Mouse (Mus musculus) myocyte (in vitro differentiated cells): ENCODE data around the gene Tepp. TPM values are rescaled to one million over a fixed set of nuclear protein-coding genes. Genes with fewer than 3 reads are reported as not detected.

Experiments used
- H3K27me3 ChIP-seq: one replicate; pipeline ENCODE4 v1.6.1; 2011; ENCODE audit not compliant: control insufficient read depth, insufficient read depth, insufficient read length
- H3K36me3 ChIP-seq: one replicate; pipeline ENCODE4 v1.6.1; 2011; ENCODE audit not compliant: control insufficient read depth, insufficient read depth
- H3K4me2 ChIP-seq: one replicate; pipeline ENCODE4 v1.6.1; 2011; ENCODE audit warnings: low read depth, control low read depth
- H3K4me3 ChIP-seq: one replicate; pipeline ENCODE4 v1.5.1; 2011; ENCODE audit warnings: mild to moderate bottlenecking, control low read depth, moderate library complexity
- H3K79me2 ChIP-seq: one replicate; pipeline ENCODE4 v1.6.1; 2011; ENCODE audit not compliant: control insufficient read depth, insufficient read depth
- H3ac ChIP-seq: one replicate; pipeline ENCODE4 v1.6.1; 2011; ENCODE audit not compliant: control insufficient read depth, insufficient read length
- CEBPB ChIP-seq: IDR thresholded peaks from 2 replicates; pipeline ENCODE4 v1.6.1; 2011; ENCODE audit warnings: mild to moderate bottlenecking, moderate library complexity; ENCODE audit not compliant: poor library complexity, insufficient read depth, severe bottlenecking
- E2F4 ChIP-seq: IDR thresholded peaks from one replicate; pipeline ENCODE4 v1.6.1; 2011; ENCODE audit warnings: mild to moderate bottlenecking, control low read depth, moderate library complexity; ENCODE audit not compliant: insufficient read depth
- MAX ChIP-seq: IDR thresholded peaks from one replicate; pipeline ENCODE4 v1.6.1; 2011; ENCODE audit warnings: low read depth, mild to moderate bottlenecking, control low read depth
- MYOD1 ChIP-seq, 3 experiments: IDR thresholded peaks; one replicate each; pipeline ENCODE4 v1.6.1; 2011; ENCODE audit warnings: control low read depth in 2 of 3, low read depth in 2 of 3, mild to moderate bottlenecking in 2 of 3, moderate library complexity in 1 of 3; ENCODE audit not compliant: insufficient read length in 2 of 3, control insufficient read depth in 1 of 3
- MYOG ChIP-seq, 3 experiments: IDR thresholded peaks; one replicate each; pipeline ENCODE4 v1.6.1; 2011; ENCODE audit warnings: control low read depth in 2 of 3, low read depth in 2 of 3, mild to moderate bottlenecking in 2 of 3; ENCODE audit not compliant: insufficient read length in 2 of 3, control insufficient read depth in 1 of 3, insufficient read depth in 1 of 3
- POLR2A ChIP-seq: IDR thresholded peaks from one replicate; pipeline ENCODE4 v1.6.1; 2011; ENCODE audit warnings: low read depth, mild to moderate bottlenecking, control low read depth, moderate library complexity; ENCODE audit not compliant: insufficient read length
- POLR2AphosphoS2 ChIP-seq: IDR thresholded peaks from one replicate; pipeline ENCODE4 v1.6.1; 2011; ENCODE audit warnings: low read depth, control low read depth; ENCODE audit not compliant: insufficient read length
- REST ChIP-seq: IDR thresholded peaks from one replicate; pipeline ENCODE4 v1.6.1; 2011; ENCODE audit warnings: mild to moderate bottlenecking, control low read depth, moderate library complexity; ENCODE audit not compliant: insufficient read depth, insufficient read length
- SRF ChIP-seq: IDR thresholded peaks from one replicate; pipeline ENCODE4 v1.6.1; 2011; ENCODE audit warnings: low read depth; ENCODE audit not compliant: control insufficient read depth, insufficient read length
- TCF12 ChIP-seq: IDR thresholded peaks from one replicate; pipeline ENCODE4 v1.6.1; 2011; ENCODE audit warnings: mild to moderate bottlenecking, control low read depth; ENCODE audit not compliant: poor library complexity, insufficient read depth, severe bottlenecking
- TCF3 ChIP-seq: IDR thresholded peaks from one replicate; pipeline ENCODE4 v1.6.1; 2011; ENCODE audit warnings: low read depth, control low read depth; ENCODE audit not compliant: insufficient read length
- USF1 ChIP-seq: IDR thresholded peaks from one replicate; pipeline ENCODE4 v1.6.1; 2011; ENCODE audit warnings: low read depth, mild to moderate bottlenecking, control low read depth, moderate library complexity
- polyA plus RNA-seq: library from polyadenylated mRNA; unstranded; fragments of >200 nt; fragmentation: generic; extraction: Trizol; gene quantifications from one replicate; pipeline ENCODE4 v1.2.1, GENCODE M21; 2012; ENCODE audit warnings: missing spikeins

Gene Tepp
- polyA plus RNA-seq, 1 experiment, result not detected

DNA sequence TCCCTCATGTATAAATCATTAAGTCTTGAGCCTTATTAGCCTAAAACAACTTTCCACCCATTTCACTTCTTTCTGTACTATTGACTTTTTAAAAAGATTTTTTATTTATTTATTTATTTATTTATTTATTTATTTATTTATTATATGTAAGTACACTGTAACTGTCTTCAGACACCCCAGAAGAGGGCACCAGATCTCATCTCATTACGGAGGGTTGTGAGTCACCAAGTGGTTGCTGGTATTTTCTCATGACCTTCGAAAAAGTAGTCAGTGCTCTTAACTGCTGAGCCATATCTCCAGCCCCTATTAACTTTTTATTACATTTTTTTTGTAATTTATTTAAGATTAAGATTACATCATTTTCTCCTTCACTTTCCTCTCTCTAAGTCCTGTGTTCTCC is 4.3 kb downstream of the Tepp start:
- Histone ChIP-seq H3K27me3 (no peaks in the 10 kb centered on the region), H3K36me3 (no peaks in the 10 kb centered on the region)
- TF ChIP-seq E2F4 (no peak), TCF3 (no peak), MAX (no peak), USF1 (no peak), TCF12 (no peak), MYOG (IDR thresholded peaks at IDR 0.05; ENCODE audit: control insufficient read depth in 1 of 3, insufficient read depth in 1 of 3, insufficient read length in 2 of 3, low read depth in 2 of 3) (no peak), POLR2A (no peak), MYOD1 (IDR thresholded peaks at IDR 0.05; ENCODE audit: control insufficient read depth in 1 of 3, insufficient read length in 2 of 3, low read depth in 2 of 3) (no peak), SRF (no peak), CEBPB (no peak), REST (no peak), POLR2AphosphoS2 (no peak)

DNA sequence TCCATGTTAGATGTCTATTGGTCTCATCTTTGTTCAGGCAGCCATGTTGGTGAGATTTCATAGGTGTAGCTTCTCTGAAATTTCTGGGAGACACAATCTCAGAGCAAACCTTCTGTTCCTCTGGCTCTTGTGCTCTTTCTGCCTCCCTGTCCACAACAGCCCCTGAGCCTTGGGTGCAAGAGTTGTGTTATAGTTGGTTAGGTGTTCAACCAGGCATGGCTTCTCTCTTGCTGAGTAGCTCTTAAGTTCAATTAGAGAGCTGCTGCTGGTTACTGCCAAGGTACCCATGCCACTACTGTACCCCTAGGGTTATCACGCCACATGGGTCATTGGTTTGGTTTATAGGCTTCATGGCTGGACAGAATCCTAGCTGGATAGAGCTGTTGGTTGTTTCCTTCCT is 5.0 kb downstream of the Tepp start:
- TF ChIP-seq REST (no peak), CEBPB (no peak), TCF3 (no peak), TCF12 (no peak), USF1 (no peak), MAX (no peak), SRF (no peak), E2F4 (no peak), POLR2A (no peak), MYOD1 (IDR thresholded peaks at IDR 0.05; ENCODE audit: control insufficient read depth in 1 of 3, insufficient read length in 2 of 3, low read depth in 2 of 3) (no peak), POLR2AphosphoS2 (no peak), MYOG (IDR thresholded peaks at IDR 0.05; ENCODE audit: control insufficient read depth in 1 of 3, insufficient read depth in 1 of 3, insufficient read length in 2 of 3, low read depth in 2 of 3) (no peak)
- Histone ChIP-seq H3K4me3 (no peak overlapping the region), H3K36me3 (no peaks in the 10 kb centered on the region), H3ac (no peak overlapping the region), H3K79me2 (no peaks in the 10 kb centered on the region), H3K27me3 (peaks cover under 1% of the 10 kb centered on the region), H3K4me2 (no peak overlapping the region)

More for the DNA sequence above, 4.3 kb downstream of the Tepp start:
- H3K4me2 ChIP-seq, result no peak overlapping the region
- H3K79me2 ChIP-seq, result no peaks in the 10 kb centered on the region
- H3K4me3 ChIP-seq, result no peak overlapping the region
- no peak overlapping the region for H3ac ChIP-seq

DNA sequence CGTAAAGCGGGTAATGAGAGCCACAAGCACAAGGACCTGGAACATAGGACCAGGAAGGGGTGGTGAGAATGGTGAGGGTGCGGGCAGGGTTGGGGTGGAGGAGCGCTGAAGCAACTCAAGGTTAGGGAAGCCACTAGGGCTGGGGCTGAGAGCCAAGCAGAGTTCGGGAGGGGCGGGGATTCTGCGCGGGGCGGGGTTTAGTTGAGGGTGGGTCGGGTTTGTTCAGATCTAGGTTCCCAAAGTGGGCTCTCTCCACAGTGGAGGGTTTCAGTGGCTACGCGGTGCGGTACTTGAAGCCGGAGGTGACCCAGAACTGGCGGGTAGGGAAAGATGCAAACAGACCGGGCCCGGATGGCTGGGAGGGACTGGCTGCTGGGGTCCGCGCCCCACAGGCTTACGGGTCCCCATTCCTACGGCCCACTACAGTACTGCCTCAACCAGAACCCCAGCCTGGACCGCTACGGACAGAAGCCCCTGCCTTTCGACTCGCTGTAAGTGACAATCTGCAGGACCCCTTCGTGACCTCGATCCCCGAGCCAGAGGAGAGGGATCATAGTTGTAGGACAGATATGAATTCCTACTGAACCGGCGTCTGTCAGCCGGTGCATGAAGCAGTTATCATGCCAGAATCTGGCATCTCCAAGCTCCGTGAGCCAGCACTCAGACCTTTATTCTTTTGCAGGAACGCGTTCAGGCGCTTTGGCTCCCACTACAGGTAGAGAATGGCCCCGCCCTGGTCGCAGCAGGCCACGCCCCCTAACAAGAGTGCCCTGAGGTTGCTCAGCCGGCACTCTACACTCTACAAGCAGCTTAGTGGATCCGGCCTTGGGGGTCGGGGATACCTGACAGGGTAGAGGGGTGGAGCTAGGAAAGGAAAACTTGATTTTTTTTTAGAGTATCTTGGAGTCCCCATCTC is 10.1 kb downstream of the Tepp start:
- Histone ChIP-seq H3K4me3 (no peak overlapping the region), H3ac (no peak overlapping the region)
- TF ChIP-seq MYOG (IDR thresholded peaks at IDR 0.05; ENCODE audit: control insufficient read depth in 1 of 3, insufficient read depth in 1 of 3, insufficient read length in 2 of 3, low read depth in 2 of 3) (no peak), E2F4 (no peak), USF1 (no peak)

DNA sequence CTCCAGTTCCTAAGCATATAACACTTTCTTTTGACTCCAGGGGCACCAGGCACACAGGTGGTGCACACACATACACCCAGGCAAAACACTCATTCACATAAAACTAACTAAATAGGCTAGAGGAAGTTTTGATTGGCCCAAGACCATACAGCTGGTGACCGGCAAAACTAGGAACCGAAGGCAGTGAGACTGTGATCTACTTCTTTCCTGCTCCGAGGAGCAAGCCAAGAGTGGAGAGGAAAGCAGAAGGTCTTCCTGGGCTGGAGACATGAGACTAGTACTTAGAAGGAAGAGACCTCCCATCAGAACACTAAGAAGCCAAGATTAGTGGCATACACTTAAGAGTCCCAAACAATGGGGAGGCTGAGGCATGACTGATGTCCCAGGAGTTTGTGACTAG is 12.8 kb downstream of the Tepp start:
- TF ChIP-seq MAX, result no peak
- TF ChIP-seq CEBPB, result no peak
- TF ChIP-seq USF1, result no peak
- no peak for TF ChIP-seq POLR2AphosphoS2
- no peak for TF ChIP-seq SRF
- no peak for TF ChIP-seq TCF12
- TF ChIP-seq POLR2A, result no peak
- no peak for TF ChIP-seq REST
- TF ChIP-seq E2F4, result no peak
- TF ChIP-seq MYOG (IDR thresholded peaks at IDR 0.05; ENCODE audit: control insufficient read depth in 1 of 3, insufficient read depth in 1 of 3, insufficient read length in 2 of 3, low read depth in 2 of 3), result no peak
- no peak for TF ChIP-seq MYOD1 (IDR thresholded peaks at IDR 0.05; ENCODE audit: control insufficient read depth in 1 of 3, insufficient read length in 2 of 3, low read depth in 2 of 3)
- no peak for TF ChIP-seq TCF3
- Histone ChIP-seq H3K36me3 (peaks cover 12% of the 10 kb centered on the region), H3K27me3 (peaks cover 6% of the 10 kb centered on the region), H3ac (no peak overlapping the region), H3K4me3 (no peak overlapping the region), H3K79me2 (no peaks in the 10 kb centered on the region), H3K4me2 (no peak overlapping the region)

More for the DNA sequence above, 10.1 kb downstream of the Tepp start:
- Histone ChIP-seq H3K79me2 (no peaks in the 10 kb centered on the region), H3K27me3 (peaks cover 6% of the 10 kb centered on the region), H3K4me2 (no peak overlapping the region), H3K36me3 (no peaks in the 10 kb centered on the region)

DNA sequence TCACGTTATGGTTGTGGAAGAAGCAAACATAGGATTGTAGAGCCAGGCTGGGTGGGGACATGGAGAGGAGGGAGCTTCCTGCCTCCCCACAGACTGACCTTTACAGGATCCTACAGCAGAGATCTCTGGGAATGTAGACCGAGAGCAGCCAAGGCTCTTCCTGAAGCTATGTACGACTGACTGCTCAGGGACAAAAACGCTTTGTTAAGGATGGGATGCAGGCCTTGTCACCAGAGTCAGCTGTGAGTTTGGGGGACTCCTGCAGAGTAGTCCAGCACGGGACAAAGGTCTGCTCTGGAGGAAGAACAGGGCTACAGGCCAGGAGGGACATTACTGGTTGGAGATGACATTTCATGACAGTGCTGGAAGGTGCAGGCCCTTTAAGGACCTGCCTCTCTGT is 14.3 kb downstream of the Tepp start:
- H3K4me2 ChIP-seq, result no peak overlapping the region
- peaks cover 4% of the 10 kb centered on the region for H3K79me2 ChIP-seq
- H3K27me3 ChIP-seq, result peaks cover 6% of the 10 kb centered on the region
- no peak overlapping the region for H3ac ChIP-seq
- TF ChIP-seq POLR2AphosphoS2 (no peak), REST (no peak), E2F4 (no peak), TCF3 (no peak), SRF (no peak), USF1 (no peak), POLR2A (no peak), CEBPB (no peak), MYOD1 (IDR thresholded peaks at IDR 0.05; ENCODE audit: control insufficient read depth in 1 of 3, insufficient read length in 2 of 3, low read depth in 2 of 3) (no peak), TCF12 (no peak), MAX (no peak), MYOG (IDR thresholded peaks at IDR 0.05; ENCODE audit: control insufficient read depth in 1 of 3, insufficient read depth in 1 of 3, insufficient read length in 2 of 3, low read depth in 2 of 3) (no peak)
- H3K4me3 ChIP-seq, result no peak overlapping the region
- peaks cover 12% of the 10 kb centered on the region for H3K36me3 ChIP-seq
